Comparison of ENCODE assay signal across 8 mouse cellular contexts in genomic region chr17:73107158-73108157, GRCm38 (mm10). TPM values are rescaled to one million over a fixed set of nuclear protein-coding genes. Genes with fewer than 3 reads are reported as not detected.
DNase-seq lines count a peak whose midpoint lies in the region; ATAC-seq and TF ChIP-seq lines count a peak whose summit lies in the region.

Gene Lclat1, plus strand, starts transcription at chr17:73107985.

- peak; percentile 80; the same call in 1 of the 2 replicates for TF ChIP-seq POLR2A in limb, embryonic 14.5 days (IDR thresholded peaks at IDR 0.05; ENCODE audit: borderline replicate concordance, extremely low read depth, insufficient read depth, insufficient read length)

- H3K27ac ChIP-seq in embryonic facial prominence, embryonic 14.5 days (replicated peaks; ENCODE audit: low read depth, low read length): peak within 1 kb of the TSS; percentile 72
- peak within 1 kb of the TSS; percentile 71 for H3K27ac ChIP-seq in limb, embryonic 14.5 days (replicated peaks; ENCODE audit: low read depth, low read length)
- peak within 1 kb of the TSS; percentile 80 for H3K27ac ChIP-seq in midbrain, postnatal 0 days (ENCODE audit: low read depth, low read length)

- no peaks in the 10 kb centered on the region for H3K9me3 ChIP-seq in embryonic facial prominence, embryonic 14.5 days (ENCODE audit: control insufficient read depth, low read length)
- H3K9me3 ChIP-seq in limb, embryonic 14.5 days (ENCODE audit: control insufficient read depth, low read length): no peaks in the 10 kb centered on the region
- H3K9me3 ChIP-seq in midbrain, postnatal 0 days (ENCODE audit: low read length): no peaks in the 10 kb centered on the region

- H3K4me3 ChIP-seq in embryonic facial prominence, embryonic 14.5 days (ENCODE audit: low read depth, low read length): peak within 1 kb of the TSS; percentile 91
- peak within 1 kb of the TSS; percentile 90 for H3K4me3 ChIP-seq in limb, embryonic 14.5 days (replicated peaks; ENCODE audit: low read length)
- peak within 1 kb of the TSS; percentile 90 for H3K4me3 ChIP-seq in midbrain, postnatal 0 days (ENCODE audit: low read depth, low read length)

- 6% methylated on average over 48 of the region's 51 CpGs for WGBS in embryonic facial prominence, embryonic 14.5 days
- 5% methylated on average over 50 of the region's 51 CpGs for WGBS in limb, embryonic 14.5 days
- WGBS in midbrain, postnatal 0 days: 8% methylated on average over 42 of the region's 51 CpGs

- H3K27me3 ChIP-seq in embryonic facial prominence, embryonic 14.5 days (replicated peaks; ENCODE audit: control insufficient read depth, insufficient read depth, low read length): no peaks in the 10 kb centered on the region
- H3K27me3 ChIP-seq in limb, embryonic 14.5 days (ENCODE audit: control insufficient read depth, insufficient read depth, low read length): no peaks in the 10 kb centered on the region
- no peaks in the 10 kb centered on the region for H3K27me3 ChIP-seq in midbrain, postnatal 0 days (ENCODE audit: insufficient read depth, low read length)

- peaks cover 5% of the 10 kb centered on the region; the same call in 1 of the 2 replicates for H3K4me1 ChIP-seq in embryonic facial prominence, embryonic 14.5 days (ENCODE audit: control insufficient read depth, insufficient read depth, low read length)
- 0 out of 2 replicates have a peak, but pooled peaks cover 5% of the 10 kb centered on the region for H3K4me1 ChIP-seq in limb, embryonic 14.5 days (ENCODE audit: control insufficient read depth, insufficient read depth, low read length)
- no peaks in the 10 kb centered on the region; the same call in 1 of the 2 replicates for H3K4me1 ChIP-seq in midbrain, postnatal 0 days (ENCODE audit: insufficient read depth, low read length)

- peak; percentile 94 for DNase-seq in 3T3-L1 (ENCODE audit: low read depth, low spot score)
- DNase-seq in adrenal gland, postnatal 4 days (ENCODE audit: low spot score in 2 of 2): peak; percentile 92
- DNase-seq in embryonic facial prominence, embryonic 14.5 days (ENCODE audit: low spot score): peak; percentile 99
- DNase-seq in heart, adult 8-10 months (ENCODE audit: low spot score): peak; percentile 95
- peak; percentile 97 for DNase-seq in kidney, adult 9 months
- DNase-seq in limb, embryonic 14.5 days (ENCODE audit: low spot score): peak; percentile 98
- DNase-seq in midbrain, postnatal 0 days (ENCODE audit: low spot score): peak; percentile 98
- peak; percentile 83 to 88 for DNase-seq in spleen, postnatal 14 days (ENCODE audit: low spot score in 2 of 2)

- peak within 1 kb of the TSS; percentile 90 for H3K9ac ChIP-seq in embryonic facial prominence, embryonic 14.5 days (ENCODE audit: low read depth, low read length)
- peak within 1 kb of the TSS; percentile 90 for H3K9ac ChIP-seq in limb, embryonic 14.5 days (ENCODE audit: low read depth, low read length, severe bottlenecking)
- H3K9ac ChIP-seq in midbrain, postnatal 0 days (replicated peaks; ENCODE audit: low read length, poor library complexity, severe bottlenecking): peak within 1 kb of the TSS; percentile 93

- no peak for TF ChIP-seq CTCF in midbrain, postnatal 0 days (IDR thresholded peaks at IDR 0.05)

- peak within 1 kb of the TSS; percentile 82 for H3K4me2 ChIP-seq in embryonic facial prominence, embryonic 14.5 days (ENCODE audit: low read depth, low read length)
- peak within 1 kb of the TSS; percentile 77 for H3K4me2 ChIP-seq in limb, embryonic 14.5 days (replicated peaks; ENCODE audit: low read depth, low read length, severe bottlenecking)
- H3K4me2 ChIP-seq in midbrain, postnatal 0 days (ENCODE audit: low read depth, low read length, poor library complexity, severe bottlenecking): peak within 1 kb of the TSS; percentile 88

- no peaks in the 10 kb centered on the region for H3K36me3 ChIP-seq in embryonic facial prominence, embryonic 14.5 days (ENCODE audit: control insufficient read depth, insufficient read depth, low read length)
- H3K36me3 ChIP-seq in limb, embryonic 14.5 days (ENCODE audit: control insufficient read depth, insufficient read depth, low read length): no peaks in the 10 kb centered on the region
- no peaks in the 10 kb centered on the region for H3K36me3 ChIP-seq in midbrain, postnatal 0 days (ENCODE audit: insufficient read depth, low read length)

- peak; percentile 100 for ATAC-seq in embryonic facial prominence, embryonic 14.5 days (ENCODE audit: low read depth)
- peak; percentile 100 for ATAC-seq in limb, embryonic 14.5 days (ENCODE audit: low FRiP score, low read depth)
- peak; percentile 100 for ATAC-seq in midbrain, postnatal 0 days (ENCODE audit: low FRiP score)

RNA-seq across cellular contexts. Expression of gene Lclat1, which starts in this region (rescaled TPM):
- total RNA-seq in adrenal gland, postnatal 4 days (2021): 10 to 100 TPM; 37.7 to 41.4 TPM
- 19.1 and 19.9 TPM in 2 replicates for polyA plus RNA-seq in embryonic facial prominence, embryonic 14.5 days (2014; fragmentation: Nextera tagmentation; extraction: Ambion mirVana)
- total RNA-seq in heart, adult 8-10 months (2022): 100 to 1,000 TPM; 101 to 145 (median 128) TPM
- polyA plus RNA-seq in limb, embryonic 14.5 days (2012; rRNA removed): 11.0 and 12.1 TPM in 2 replicates
- 14.9 and 17.0 TPM in 2 replicates for polyA plus RNA-seq in limb, embryonic 14.5 days (2014; fragmentation: Nextera tagmentation; extraction: Ambion mirVana)
- 25.6 and 38.2 TPM in 2 replicates for total RNA-seq in midbrain, postnatal 0 days (2014; rRNA removed)
- polyA plus RNA-seq in midbrain, postnatal 0 days (2015; fragmentation: Nextera tagmentation; extraction: Ambion mirVana): 11.5 and 12.4 TPM in 2 replicates

Comparison
In these comparisons a context has a peak if more than half of its experiments do, and no peak if none do; other contexts are left out.
1. Peak in every context shown above with its lines: DNase-seq, ATAC-seq, H3K4me3 ChIP-seq and H3K27ac ChIP-seq.